In the genomic region with DNA sequence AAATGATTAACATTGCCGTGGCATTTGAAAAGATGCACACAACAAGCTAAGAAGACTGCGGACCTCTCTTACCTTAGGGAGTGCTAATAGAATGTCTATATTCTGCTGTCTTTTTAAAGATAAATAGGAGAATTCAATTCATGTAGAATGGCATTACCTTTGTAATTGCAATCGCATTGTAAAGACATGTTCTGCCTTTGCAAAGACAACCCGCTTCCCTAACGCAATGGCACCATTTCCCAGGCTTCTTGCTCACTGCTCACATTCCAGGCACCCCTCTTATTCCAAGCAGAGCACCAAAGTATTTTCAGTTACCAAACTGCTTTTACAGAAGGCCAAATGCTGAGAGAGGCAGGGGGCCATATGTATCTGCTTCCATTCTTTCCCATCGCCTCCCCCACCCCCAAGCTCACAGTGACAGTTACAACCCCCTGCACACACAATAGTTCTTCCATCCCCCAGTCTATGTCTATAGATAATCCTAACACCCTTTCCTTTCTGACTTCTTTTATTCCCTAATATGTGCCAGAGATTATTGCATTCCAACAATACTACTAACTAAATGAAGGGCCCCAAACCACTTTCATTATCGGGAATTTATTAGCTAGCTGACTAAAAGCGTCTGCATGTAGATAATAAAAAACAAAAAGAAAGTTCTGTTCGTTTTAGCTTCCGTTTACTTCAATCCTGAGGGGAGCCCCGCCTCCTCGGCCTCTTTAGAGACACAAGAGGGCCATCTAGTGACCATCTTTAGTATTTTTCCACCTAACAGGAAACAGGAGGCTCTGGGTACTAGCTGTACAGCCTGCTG, we compare ENCODE assay signal across 8 mouse cellular contexts. TPM values are rescaled to one million over a fixed set of nuclear protein-coding genes. Genes with fewer than 3 reads are reported as not detected.
DNase-seq lines count a peak whose midpoint lies in the region; ATAC-seq and TF ChIP-seq lines count a peak whose summit lies in the region.

No protein-coding gene starts in this region.

- no peaks in the 10 kb centered on the region for H3K36me3 ChIP-seq in embryonic facial prominence, embryonic 13.5 days
- H3K36me3 ChIP-seq in liver, embryonic 14.5 days (replicated peaks; ENCODE audit: control insufficient read depth, insufficient read depth, low read depth): no peaks in the 10 kb centered on the region

- peak; percentile 50 to 61 for DNase-seq in B cell, adult 2 months
- DNase-seq in heart, postnatal 10 days: peak; percentile 71 to 78
- peak; percentile 68 for DNase-seq in kidney, postnatal 36 days
- DNase-seq in liver, embryonic 14.5 days (ENCODE audit: low read depth in 3 of 3, low spot score in 3 of 3): peak in 2 of 3 experiments; percentile 7 to 13
- DNase-seq in neural tube, embryonic 10.5 days (ENCODE audit: extremely low spot score, low spot score): peak; percentile 28

- 15% methylated on average over 12 of the region's 12 CpGs for WGBS in embryonic facial prominence, embryonic 13.5 days
- WGBS in liver, embryonic 14.5 days (ENCODE audit: insufficient replicate concordance): 9% methylated on average over 12 of the region's 12 CpGs

- H3K4me1 ChIP-seq in embryonic facial prominence, embryonic 13.5 days: no peaks in the 10 kb centered on the region
- no peaks in the 10 kb centered on the region for H3K4me1 ChIP-seq in liver, embryonic 14.5 days (replicated peaks; ENCODE audit: control insufficient read depth in 2 of 2, insufficient read depth in 2 of 2, low read length in 1 of 2)

- no peaks in the 10 kb centered on the region for H3K9me3 ChIP-seq in embryonic facial prominence, embryonic 13.5 days
- H3K9me3 ChIP-seq in liver, embryonic 14.5 days (ENCODE audit: control insufficient read depth, low read length): no peaks in the 10 kb centered on the region

- ATAC-seq in activated CD4-positive, CD25-positive, alpha-beta regulatory T cell, adult 4 months: peak; percentile 91
- no peak for ATAC-seq in embryonic facial prominence, embryonic 13.5 days (ENCODE audit: insufficient number of reproducible peaks, insufficient read depth, low FRiP score, low TSS enrichment, low read depth)
- no peak for ATAC-seq in liver, embryonic 14.5 days (ENCODE audit: insufficient read depth)
- ATAC-seq in monocyte, adult 5-6 weeks (replicated peaks; ENCODE audit: insufficient number of reproducible peaks, low FRiP score, low TSS enrichment, poor library complexity, severe bottlenecking): no peak

- H3K4me3 ChIP-seq in embryonic facial prominence, embryonic 13.5 days: peak overlapping the region; percentile 36
- H3K4me3 ChIP-seq in liver, embryonic 14.5 days (ENCODE audit: insufficient read depth in 1 of 2, low read depth in 2 of 2, low read length in 2 of 2): no peak overlapping the region

- intact Hi-C loops in heart, postnatal 10 days (cut with DNase I): loop anchor here (5.0 kb wide), 1 partner anchor 206 kb away; the partner anchor contains the start of gene Tspan6

- H3K9ac ChIP-seq in embryonic facial prominence, embryonic 13.5 days: peak overlapping the region; percentile 44; the same call in 1 of the 2 replicates
- no peak overlapping the region for H3K9ac ChIP-seq in liver, embryonic 14.5 days (replicated peaks)

- no peak for TF ChIP-seq EP300 in liver, embryonic 14.5 days (IDR thresholded peaks at IDR 0.05; ENCODE audit: low read depth)

- peak overlapping the region; percentile 70 for H3K4me2 ChIP-seq in embryonic facial prominence, embryonic 13.5 days
- 0 out of 2 replicates have a peak overlapping the region, but pooled peaks have one; percentile 11 for H3K4me2 ChIP-seq in liver, embryonic 14.5 days (ENCODE audit: low read depth)

- 0 out of 2 replicates have a peak, but pooled peaks have one; percentile 17 for TF ChIP-seq CTCF in liver, embryonic 14.5 days (IDR thresholded peaks at IDR 0.05; ENCODE audit: low read depth)

- peaks cover 39% of the 10 kb centered on the region for H3K27me3 ChIP-seq in embryonic facial prominence, embryonic 13.5 days
- H3K27me3 ChIP-seq in liver, embryonic 14.5 days (ENCODE audit: control insufficient read depth, insufficient read depth, low read length): peaks cover 39% of the 10 kb centered on the region

- H3K27ac ChIP-seq in embryonic facial prominence, embryonic 13.5 days: no peak overlapping the region
- no peak overlapping the region for H3K27ac ChIP-seq in liver, embryonic 14.5 days

RNA-seq across cellular contexts. Expression of gene Pcdh19, which starts 3.0 kb away (rescaled TPM):
- not detected for polyA plus RNA-seq in activated CD4-positive, CD25-positive, alpha-beta regulatory T cell, adult 4 months (2017; shearing (Covaris generic))
- polyA plus RNA-seq in embryonic facial prominence, embryonic 13.5 days (2015; fragmentation: Nextera tagmentation; extraction: Ambion mirVana): 8.2 and 10.6 TPM in 2 replicates
- total RNA-seq in heart, postnatal 10 days (2021): 10 to 100 TPM; 18.9 to 20.0 TPM
- polyA plus RNA-seq in liver, embryonic 14.5 days (2012; rRNA removed): 0.04 and 0.06 TPM in 2 replicates
- 0.05 and 0.10 TPM in 2 replicates for polyA plus RNA-seq in liver, embryonic 14.5 days (2014; fragmentation: Nextera tagmentation; extraction: Ambion mirVana)
- not detected in 3 replicates for total RNA-seq in monocyte, adult 5-6 weeks (2017)

Comparison
In these comparisons a context has a peak if more than half of its experiments do, and no peak if none do; other contexts are left out.
1. DNase-seq: peak in every context shown above with its lines; median percentile 74 in heart, postnatal 10 days; 68 in kidney, postnatal 36 days; 56 in B cell, adult 2 months; 28 in neural tube, embryonic 10.5 days; 10 in liver, embryonic 14.5 days.